Mouse (Mus musculus): ENCODE measurements around the gene Gm49337.

- TF ChIP-seq CTCF (IDR thresholded peaks at IDR 0.05; ENCODE audit: insufficient read depth, low read length) (no peak), POLR2A (IDR thresholded peaks at IDR 0.05; ENCODE audit: borderline replicate concordance, extremely low read depth, low read depth, low read length) (no peak)
Measured at GRCm38 (mm10) chr4:116175711-116176542, 2.7 kb downstream of the Gm49337 start.

Data from lung, adult 2 months (tissue).